Mouse (Mus musculus): ENCODE measurements around the gene Arhgdia. TPM values are rescaled to one million over a fixed set of nuclear protein-coding genes. Genes with fewer than 3 reads are reported as not detected.
"Not testable (repeated sequence)": the region's sequence is repeated elsewhere in the genome, so short reads cannot be mapped to it uniquely, and the experiment has no call there.

The Arhgdia gene
- polyA plus RNA-seq, 1 experiment from 2014 or later, result 777 TPM

- DNase-seq (ENCODE audit: low spot score), result no peak
- Histone ChIP-seq H3K9me3 (replicated peaks) (no peaks in the 10 kb centered on the region), H3K36me3 (peaks cover 83% of the 10 kb centered on the region), H3K27me3 (ENCODE audit: low read depth, poor library complexity, severe bottlenecking) (peaks cover 36% of the 10 kb centered on the region), H3K4me3 (peak within 1 kb of the TSS; percentile 47), H3K27ac (replicated peaks) (peak within 1 kb of the TSS; percentile 53; the same call in 1 of the 2 replicates), H3K4me1 (peaks cover 31% of the 10 kb centered on the region)
- 6% methylated on average over 45 of the region's 45 CpGs for WGBS
Observed at GRCm38 (mm10) chr11:120608241-120609034, 27.0 kb upstream of the Arhgdia start, which contains the start of gene Npb. Npb (plus strand) TSS chr11:120608477.

GRCm38 (mm10) chr11:120606764-120607163 lies 25.3 kb upstream of the Arhgdia start:
- H3K27ac ChIP-seq (replicated peaks), result no peak overlapping the region
- no peaks in the 10 kb centered on the region for H3K9me3 ChIP-seq (replicated peaks)
- H3K4me3 ChIP-seq, result no peak overlapping the region
- WGBS, result 84% methylated on average over 4 of the region's 4 CpGs
- peaks cover 29% of the 10 kb centered on the region for H3K4me1 ChIP-seq
- peaks cover 36% of the 10 kb centered on the region for H3K27me3 ChIP-seq (ENCODE audit: low read depth, poor library complexity, severe bottlenecking)
- peaks cover 83% of the 10 kb centered on the region for H3K36me3 ChIP-seq
- no peak for DNase-seq (ENCODE audit: low spot score)

- Histone ChIP-seq H3K4me3 (no peak overlapping the region), H3K27me3 (ENCODE audit: low read depth, poor library complexity, severe bottlenecking) (peaks cover 36% of the 10 kb centered on the region), H3K4me1 (peaks cover 29% of the 10 kb centered on the region), H3K27ac (replicated peaks) (no peak overlapping the region), H3K36me3 (peaks cover 81% of the 10 kb centered on the region), H3K9me3 (replicated peaks) (no peaks in the 10 kb centered on the region)
- no peak for DNase-seq (ENCODE audit: low spot score)
- WGBS, result 94% methylated on average over 7 of the region's 7 CpGs
Observed at GRCm38 (mm10) chr11:120605667-120606066, 24.2 kb upstream of the Arhgdia start.

GRCm38 (mm10) chr11:120603545-120603944 lies 22.1 kb upstream of the Arhgdia start:
- peaks cover 76% of the 10 kb centered on the region for H3K36me3 ChIP-seq

GRCm38 (mm10) chr11:120600716-120601115 lies 19.3 kb upstream of the Arhgdia start:
- H3K4me1 ChIP-seq, result peaks cover 36% of the 10 kb centered on the region
- WGBS, result 98% methylated on average over 3 of the region's 3 CpGs
- no peak for DNase-seq (ENCODE audit: low spot score)
- no peak overlapping the region for H3K4me3 ChIP-seq
- H3K36me3 ChIP-seq, result peaks cover 77% of the 10 kb centered on the region
- H3K27ac ChIP-seq (replicated peaks), result no peak overlapping the region
- no peaks in the 10 kb centered on the region for H3K9me3 ChIP-seq (replicated peaks)
- H3K27me3 ChIP-seq (ENCODE audit: low read depth, poor library complexity, severe bottlenecking), result no peaks in the 10 kb centered on the region

More at GRCm38 (mm10) chr11:120603545-120603944, 22.1 kb upstream of the Arhgdia start:
- Histone ChIP-seq H3K9me3 (replicated peaks) (no peaks in the 10 kb centered on the region), H3K27me3 (ENCODE audit: low read depth, poor library complexity, severe bottlenecking) (peaks cover 22% of the 10 kb centered on the region), H3K27ac (replicated peaks) (no peak overlapping the region), H3K4me3 (no peak overlapping the region), H3K4me1 (peaks cover 34% of the 10 kb centered on the region)
- no peak for DNase-seq (ENCODE audit: low spot score)
- 83% methylated on average over 2 of the region's 2 CpGs for WGBS

- DNase-seq (ENCODE audit: low spot score), result no peak
- WGBS, result 51% methylated on average over 17 of the region's 17 CpGs
- H3K27me3 ChIP-seq (ENCODE audit: low read depth, poor library complexity, severe bottlenecking), result no peaks in the 10 kb centered on the region
Observed at GRCm38 (mm10) chr11:120598990-120599549, 17.6 kb upstream of the Arhgdia start.

GRCm38 (mm10) chr11:120598283-120598989 lies 17.0 kb upstream of the Arhgdia start, which contains the start of the genes Alyref and Anapc11:
Alyref (minus strand) TSS chr11:120598365.
Anapc11 (plus strand) TSS chr11:120598421.
- Histone ChIP-seq H3K27me3 (ENCODE audit: low read depth, poor library complexity, severe bottlenecking) (no peaks in the 10 kb centered on the region), H3K9me3 (replicated peaks) (no peaks in the 10 kb centered on the region), H3K36me3 (peaks cover 77% of the 10 kb centered on the region), H3K27ac (replicated peaks) (peak within 1 kb of the TSS; percentile 99), H3K4me1 (peaks cover 37% of the 10 kb centered on the region), H3K4me3 (peak within 1 kb of the TSS; percentile 99)
- under 1% methylated on average over 88 of the region's 88 CpGs for WGBS
- peak; percentile 95 for DNase-seq (ENCODE audit: low spot score)

More at GRCm38 (mm10) chr11:120598990-120599549, 17.6 kb upstream of the Arhgdia start:
- Histone ChIP-seq H3K4me3 (peak overlapping the region; percentile 99), H3K4me1 (peaks cover 37% of the 10 kb centered on the region), H3K36me3 (peaks cover 77% of the 10 kb centered on the region), H3K27ac (replicated peaks) (peak overlapping the region; percentile 99), H3K9me3 (replicated peaks) (no peaks in the 10 kb centered on the region)

GRCm38 (mm10) chr11:120597240-120598235 lies 16.1 kb upstream of the Arhgdia start:
- no peak for DNase-seq (ENCODE audit: low spot score)
- Histone ChIP-seq H3K4me1 (peaks cover 37% of the 10 kb centered on the region), H3K27ac (replicated peaks) (peak overlapping the region; percentile 99), H3K36me3 (peaks cover 77% of the 10 kb centered on the region), H3K4me3 (peak overlapping the region; percentile 99), H3K27me3 (ENCODE audit: low read depth, poor library complexity, severe bottlenecking) (no peaks in the 10 kb centered on the region), H3K9me3 (replicated peaks) (no peaks in the 10 kb centered on the region)
- 5% methylated on average over 99 of the region's 99 CpGs for WGBS

- H3K27me3 ChIP-seq (ENCODE audit: low read depth, poor library complexity, severe bottlenecking), result no peaks in the 10 kb centered on the region
- no peak overlapping the region for H3K4me3 ChIP-seq
- H3K9me3 ChIP-seq (replicated peaks), result peaks cover 5% of the 10 kb centered on the region
- peaks cover 98% of the 10 kb centered on the region for H3K36me3 ChIP-seq
- DNase-seq (ENCODE audit: low spot score), result no peak
- H3K4me1 ChIP-seq, result no peaks in the 10 kb centered on the region
- 95% methylated on average over 6 of the region's 6 CpGs for WGBS
- no peak overlapping the region for H3K27ac ChIP-seq (replicated peaks)
Observed at GRCm38 (mm10) chr11:120588531-120588930, 7.1 kb upstream of the Arhgdia start.

- H3K27me3 ChIP-seq (ENCODE audit: low read depth, poor library complexity, severe bottlenecking), result no peaks in the 10 kb centered on the region
Observed at GRCm38 (mm10) chr11:120583937-120584336, 2.5 kb upstream of the Arhgdia start.

GRCm38 (mm10) chr11:120582982-120583293 lies 1.5 kb upstream of the Arhgdia start:
- H3K27ac ChIP-seq (replicated peaks), result not testable (repeated sequence)

More at GRCm38 (mm10) chr11:120583937-120584336, 2.5 kb upstream of the Arhgdia start:
- peaks cover 5% of the 10 kb centered on the region for H3K9me3 ChIP-seq (replicated peaks)
- peaks cover 28% of the 10 kb centered on the region for H3K4me1 ChIP-seq
- peaks cover 77% of the 10 kb centered on the region for H3K36me3 ChIP-seq
- WGBS, result 91% methylated on average over 1 of the region's 1 CpGs
- H3K27ac ChIP-seq (replicated peaks), result no peak overlapping the region
- DNase-seq (ENCODE audit: low spot score), result no peak
- H3K4me3 ChIP-seq, result no peak overlapping the region

More at GRCm38 (mm10) chr11:120582982-120583293, 1.5 kb upstream of the Arhgdia start:
- Histone ChIP-seq H3K4me1 (peaks cover 38% of the 10 kb centered on the region), H3K4me3 (0 out of 2 replicates have a peak overlapping the region, but pooled peaks have one; percentile 92), H3K36me3 (peaks cover 77% of the 10 kb centered on the region)
- not testable (repeated sequence) for H3K27me3 ChIP-seq (ENCODE audit: low read depth, poor library complexity, severe bottlenecking); H3K9me3 ChIP-seq (replicated peaks); DNase-seq (ENCODE audit: low spot score)
- WGBS, result 86% methylated on average over 2 of the region's 2 CpGs
